In the genomic region with DNA sequence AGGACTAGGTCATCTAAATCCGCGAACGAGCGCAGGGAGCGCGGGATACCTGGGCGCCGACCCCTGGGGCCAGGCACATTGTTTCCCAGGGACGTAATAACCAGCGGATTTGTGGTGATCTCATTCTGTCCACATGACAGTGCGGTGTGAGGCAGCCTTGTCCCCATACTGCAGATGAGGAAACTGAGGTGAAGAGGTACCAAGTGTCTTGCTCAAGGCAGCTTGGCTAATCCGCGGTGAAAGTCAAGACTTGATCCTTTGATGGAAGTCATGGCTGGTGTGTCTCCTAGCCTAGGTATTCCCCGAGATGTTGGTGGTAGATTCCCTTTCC, we compare ENCODE assay signal across 8 mouse cellular contexts. TPM values are rescaled to one million over a fixed set of nuclear protein-coding genes. Genes with fewer than 3 reads are reported as not detected.
DNase-seq lines count a peak whose midpoint lies in the region; ATAC-seq lines count a peak whose summit lies in the region.

No protein-coding gene starts in this region.

- peaks cover 52% of the 10 kb centered on the region for H3K4me1 ChIP-seq in heart, embryonic 15.5 days (replicated peaks)
- peaks cover 58% of the 10 kb centered on the region for H3K4me1 ChIP-seq in hindbrain, embryonic 13.5 days (replicated peaks)
- peaks cover 21% of the 10 kb centered on the region for H3K4me1 ChIP-seq in midbrain, embryonic 11.5 days (ENCODE audit: control insufficient read depth, insufficient read depth, low read length)

- DNase-seq in heart, postnatal 14 days = no peak
- peak; percentile 48 for DNase-seq in NIH3T3 (ENCODE audit: low read depth)
- peak; percentile 93 for DNase-seq in midbrain, embryonic 11.5 days (ENCODE audit: low spot score, missing footprints)
- DNase-seq in urinary bladder, adult 2 months (ENCODE audit: low spot score) = no peak
- DNase-seq in c-Kit-positive CD71-positive TER-119-positive erythroid progenitor cells, embryonic 14.5 days (ENCODE audit: low spot score) = no peak
- DNase-seq in spleen, adult 12 weeks (ENCODE audit: low spot score) = no peak

- intact Hi-C loops in heart, postnatal 14 days (cut with DNase I) = loop anchor here (2.0 kb wide), 2 partner anchors 19 to 35 kb away; no protein-coding TSS in a partner anchor

- no peak for ATAC-seq in heart, embryonic 15.5 days (replicated peaks; ENCODE audit: insufficient number of reproducible peaks, insufficient read depth, low FRiP score, low read depth)
- no peak for ATAC-seq in hindbrain, embryonic 13.5 days (ENCODE audit: low FRiP score)
- ATAC-seq in midbrain, embryonic 11.5 days (ENCODE audit: low FRiP score) = no peak

- H3K9ac ChIP-seq in heart, embryonic 15.5 days = peak overlapping the region; percentile 95
- H3K9ac ChIP-seq in hindbrain, embryonic 13.5 days = peak overlapping the region; percentile 92
- H3K9ac ChIP-seq in midbrain, embryonic 11.5 days (ENCODE audit: low read length) = peak overlapping the region; percentile 79

- peak overlapping the region; percentile 90 for H3K27ac ChIP-seq in heart, embryonic 15.5 days
- peak overlapping the region; percentile 90 for H3K27ac ChIP-seq in hindbrain, embryonic 13.5 days
- H3K27ac ChIP-seq in midbrain, embryonic 11.5 days (ENCODE audit: low read depth, low read length) = no peak overlapping the region

- H3K4me2 ChIP-seq in heart, embryonic 15.5 days = peak overlapping the region; percentile 95
- peak overlapping the region; percentile 91 for H3K4me2 ChIP-seq in hindbrain, embryonic 13.5 days
- H3K4me2 ChIP-seq in midbrain, embryonic 11.5 days = peak overlapping the region; percentile 99

- H3K4me3 ChIP-seq in heart, embryonic 15.5 days = peak overlapping the region; percentile 97
- H3K4me3 ChIP-seq in hindbrain, embryonic 13.5 days = peak overlapping the region; percentile 83
- H3K4me3 ChIP-seq in midbrain, embryonic 11.5 days (ENCODE audit: low read depth, low read length) = peak overlapping the region; percentile 74

- peaks cover 13% of the 10 kb centered on the region; the same call in 1 of the 2 replicates for H3K27me3 ChIP-seq in heart, embryonic 15.5 days
- H3K27me3 ChIP-seq in hindbrain, embryonic 13.5 days = no peaks in the 10 kb centered on the region; the same call in 1 of the 2 replicates
- H3K27me3 ChIP-seq in midbrain, embryonic 11.5 days (ENCODE audit: control insufficient read depth, insufficient read depth, low read length) = no peaks in the 10 kb centered on the region

- H3K36me3 ChIP-seq in heart, embryonic 15.5 days = no peaks in the 10 kb centered on the region
- no peaks in the 10 kb centered on the region for H3K36me3 ChIP-seq in hindbrain, embryonic 13.5 days
- H3K36me3 ChIP-seq in midbrain, embryonic 11.5 days (ENCODE audit: control insufficient read depth, insufficient read depth, low read length) = no peaks in the 10 kb centered on the region

- H3K9me3 ChIP-seq in heart, embryonic 15.5 days (replicated peaks) = no peaks in the 10 kb centered on the region
- no peaks in the 10 kb centered on the region for H3K9me3 ChIP-seq in hindbrain, embryonic 13.5 days
- no peaks in the 10 kb centered on the region for H3K9me3 ChIP-seq in midbrain, embryonic 11.5 days (ENCODE audit: control insufficient read depth, low read length)

- 7% methylated on average over 14 of the region's 14 CpGs for WGBS in heart, embryonic 15.5 days
- 12% methylated on average over 14 of the region's 14 CpGs for WGBS in hindbrain, embryonic 13.5 days
- 10% methylated on average over 14 of the region's 14 CpGs for whole genome bisulfite sequencing in midbrain, embryonic 11.5 days

RNA-seq across cellular contexts. Expression of a gene that starts 27.3 kb away (rescaled TPM):
- polyA plus RNA-seq in heart, embryonic 15.5 days (2015; fragmentation: Nextera tagmentation; extraction: Ambion mirVana) = 0.05 TPM in 1 of 2 replicates, not detected in the other
- not detected for total RNA-seq in heart, postnatal 14 days (2021)
- polyA plus RNA-seq in hindbrain, embryonic 13.5 days (2015; fragmentation: Nextera tagmentation; extraction: Ambion mirVana) = not detected in 2 replicates
- not detected in 2 replicates for polyA plus RNA-seq in midbrain, embryonic 11.5 days (2014; fragmentation: Nextera tagmentation; extraction: Ambion mirVana)
- 0.04 TPM in 1 of 2 replicates, not detected in the other for polyA plus RNA-seq in urinary bladder, adult 2 months (2012; rRNA removed)

RNA-seq across cellular contexts. Expression of a gene that starts 45.3 kb away (rescaled TPM):
- 2.4 and 3.4 TPM in 2 replicates for polyA plus RNA-seq in heart, embryonic 15.5 days (2015; fragmentation: Nextera tagmentation; extraction: Ambion mirVana)
- 1 to 10 TPM; 8.7 to 9.1 TPM for total RNA-seq in heart, postnatal 14 days (2021)
- polyA plus RNA-seq in hindbrain, embryonic 13.5 days (2015; fragmentation: Nextera tagmentation; extraction: Ambion mirVana) = 4.4 and 4.7 TPM in 2 replicates
- 1.8 and 3.3 TPM in 2 replicates for polyA plus RNA-seq in midbrain, embryonic 11.5 days (2014; fragmentation: Nextera tagmentation; extraction: Ambion mirVana)
- polyA plus RNA-seq in urinary bladder, adult 2 months (2012; rRNA removed) = 7.7 and 9.8 TPM in 2 replicates

RNA-seq across cellular contexts. Expression of a gene that starts 47.0 kb away (rescaled TPM):
- polyA plus RNA-seq in heart, embryonic 15.5 days (2015; fragmentation: Nextera tagmentation; extraction: Ambion mirVana) = 25.2 and 33.2 TPM in 2 replicates
- total RNA-seq in heart, postnatal 14 days (2021) = 10 to 100 TPM; 28.4 to 31.5 TPM
- polyA plus RNA-seq in hindbrain, embryonic 13.5 days (2015; fragmentation: Nextera tagmentation; extraction: Ambion mirVana) = 21.8 and 22.2 TPM in 2 replicates
- 9.9 and 11.2 TPM in 2 replicates for polyA plus RNA-seq in midbrain, embryonic 11.5 days (2014; fragmentation: Nextera tagmentation; extraction: Ambion mirVana)
- polyA plus RNA-seq in urinary bladder, adult 2 months (2012; rRNA removed) = 26.5 and 33.0 TPM in 2 replicates

Comparison
In these comparisons a context has a peak if more than half of its experiments do, and no peak if none do; other contexts are left out.
1. DNase-seq: peak in NIH3T3 (single experiment) and midbrain, embryonic 11.5 days (single experiment); none in heart, postnatal 14 days (0 of 2), urinary bladder, adult 2 months (single experiment), c-Kit-positive CD71-positive TER-119-positive erythroid progenitor cells, embryonic 14.5 days (single experiment) and spleen, adult 12 weeks (single experiment).
2. Peak in every context shown above with its lines, with median percentiles within 50 percentile points of each other: H3K4me2 ChIP-seq, H3K4me3 ChIP-seq and H3K9ac ChIP-seq.